Mouse (Mus musculus): Measurements from ENCODE around the gene Vac14.
"Not testable (repeated sequence)": the region's sequence is repeated elsewhere in the genome, so short reads cannot be mapped to it uniquely, and the experiment has no call there.

The Vac14 gene

DNA sequence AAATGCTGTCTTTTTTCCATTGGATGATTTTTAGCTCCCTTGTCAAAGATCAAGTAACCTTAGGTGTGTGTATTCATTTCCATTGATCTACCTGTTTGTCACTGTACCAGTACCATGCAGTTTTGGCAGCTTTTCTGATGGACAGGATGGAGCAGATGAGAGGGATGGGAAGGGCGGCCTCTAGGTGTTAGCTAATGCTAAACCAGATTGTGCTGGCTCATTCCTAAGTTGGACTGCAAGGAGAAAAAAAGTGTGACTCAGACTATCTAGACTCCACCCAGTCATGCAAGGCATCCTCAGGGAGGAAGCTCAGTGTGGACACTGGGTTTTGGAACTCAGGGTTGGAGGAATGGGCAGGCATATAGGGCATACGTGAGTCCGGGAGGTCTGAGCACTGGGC lies 30.2 kb downstream of the Vac14 start:
- no peak for DNase-seq (ENCODE audit: low spot score)

DNA sequence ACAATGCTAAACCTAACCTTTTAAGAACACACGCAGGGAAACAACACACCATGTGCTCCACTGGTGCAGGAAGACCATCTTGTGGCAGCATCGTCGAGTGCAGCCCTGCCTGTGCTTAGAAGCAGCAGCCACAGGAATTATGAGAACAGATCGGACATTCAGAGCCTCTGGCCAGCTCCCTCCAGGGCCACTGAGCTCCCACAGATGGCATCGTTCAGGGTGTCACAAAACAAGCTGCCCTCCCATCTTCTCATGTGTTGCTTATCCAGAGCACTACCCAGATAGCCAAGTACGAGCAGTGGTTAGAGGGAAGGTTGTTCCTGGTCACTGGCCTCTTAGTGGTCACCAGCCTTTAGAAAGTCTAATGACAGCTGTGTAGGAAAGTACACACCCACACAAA lies 30.9 kb downstream of the Vac14 start:
- no peak for DNase-seq (ENCODE audit: low spot score)

DNA sequence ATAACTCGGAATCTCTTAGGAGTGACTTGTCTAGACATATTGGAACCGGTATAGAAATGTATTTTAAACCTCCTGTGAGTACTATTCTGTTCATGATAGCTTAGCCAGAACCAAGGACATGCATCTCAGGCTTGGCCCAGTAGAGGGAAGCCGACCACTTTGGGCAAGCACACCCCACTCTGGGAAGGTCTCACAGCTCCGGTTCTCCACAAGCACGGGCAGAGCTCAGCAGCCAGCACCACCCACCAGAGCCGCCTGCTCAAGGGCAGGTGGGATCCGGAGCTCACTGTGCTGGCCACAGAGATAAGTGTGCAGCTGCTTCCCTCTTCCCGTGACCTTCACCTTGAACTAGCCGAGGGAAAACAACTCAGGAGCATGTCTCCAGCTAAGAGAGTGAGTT lies 32.5 kb downstream of the Vac14 start:
- peak; percentile 84 for DNase-seq (ENCODE audit: low spot score)

DNA sequence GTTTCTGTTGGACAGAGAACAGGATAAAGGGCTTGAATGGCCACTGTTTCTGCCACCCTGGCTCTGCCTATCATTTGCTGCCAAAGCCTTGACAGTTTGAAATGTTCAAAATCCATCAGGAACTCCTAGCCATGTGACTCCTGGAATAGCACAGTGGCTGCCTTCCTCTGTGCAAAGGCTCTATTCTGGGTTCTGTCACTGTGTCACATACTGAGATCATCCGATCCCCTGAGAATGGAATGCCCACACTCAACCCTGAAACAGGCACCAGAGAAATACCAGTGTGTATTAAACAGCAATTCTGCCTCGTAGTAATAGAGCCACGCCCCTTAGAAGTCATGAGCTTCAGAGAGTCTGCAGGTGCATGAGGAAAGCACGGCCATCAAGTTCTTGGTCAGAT lies 33.5 kb downstream of the Vac14 start:
- DNase-seq (ENCODE audit: low spot score), result no peak

DNA sequence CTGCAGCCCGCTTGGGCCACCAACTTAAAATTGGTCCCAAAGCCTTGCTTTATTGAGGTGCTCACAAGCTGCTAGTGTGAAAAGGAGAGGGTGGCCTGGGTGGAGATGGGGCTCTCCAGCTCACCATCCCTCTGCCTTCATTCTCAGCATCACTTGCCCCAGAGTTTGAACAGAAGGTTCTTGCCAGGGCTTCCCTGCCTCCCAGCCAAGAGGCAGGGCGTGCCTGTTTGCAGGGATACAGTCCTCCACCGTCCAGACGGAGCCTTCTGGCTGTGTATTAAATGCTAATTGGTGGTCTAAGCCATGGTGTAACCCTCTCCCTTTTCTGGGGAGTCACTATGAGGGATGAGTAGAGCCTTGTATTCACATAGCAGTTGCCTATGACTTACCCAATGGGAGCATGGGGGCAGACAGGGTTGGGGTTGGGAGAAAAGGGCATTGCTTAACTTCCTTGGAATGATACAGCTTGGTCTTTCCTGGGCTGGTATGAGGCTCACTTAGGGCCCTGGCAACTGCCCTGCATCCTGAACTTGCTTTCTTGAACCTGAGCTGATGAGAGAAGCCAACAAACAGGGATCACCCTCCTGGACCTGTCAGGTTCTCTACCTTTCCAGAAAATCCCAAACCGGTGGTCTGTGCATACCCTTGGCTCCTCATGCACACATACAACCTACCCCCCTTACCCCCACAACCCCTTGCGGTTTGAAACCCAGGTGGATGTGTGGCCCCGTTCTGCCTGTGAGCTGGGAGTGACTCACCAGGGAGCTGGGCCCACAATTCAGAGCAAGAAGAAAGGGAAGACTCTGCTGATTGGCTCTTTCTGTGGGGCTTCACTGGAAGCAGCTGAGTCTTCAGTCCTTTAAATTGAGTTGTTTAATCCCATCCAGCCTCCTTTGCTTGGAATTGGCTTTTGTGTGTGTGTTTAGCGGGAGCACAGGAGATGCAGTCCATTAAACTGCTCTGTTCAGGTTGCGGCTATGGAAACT lies 36.0 kb downstream of the Vac14 start:
- no peak for DNase-seq (ENCODE audit: low spot score)

DNA sequence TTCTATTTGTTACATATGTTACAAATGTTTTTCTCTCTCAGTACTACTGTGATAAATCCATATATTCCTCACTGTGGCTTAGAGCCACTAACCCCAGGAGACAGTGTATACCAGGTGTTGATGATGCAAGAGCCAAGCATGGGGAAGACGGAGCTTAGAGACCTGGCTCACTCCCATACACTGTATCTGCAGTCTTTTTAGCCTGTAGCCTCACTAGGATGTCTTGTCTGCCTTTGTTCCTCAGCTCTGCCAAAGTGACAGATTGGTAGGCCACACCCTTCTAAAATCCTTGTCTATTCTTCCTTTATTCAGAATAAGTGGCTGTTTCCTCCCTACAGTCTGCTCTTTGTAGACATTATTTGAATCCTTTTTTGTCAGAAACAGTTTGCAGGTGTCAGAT lies 37.4 kb downstream of the Vac14 start:
- no peak for DNase-seq (ENCODE audit: low spot score)

DNA sequence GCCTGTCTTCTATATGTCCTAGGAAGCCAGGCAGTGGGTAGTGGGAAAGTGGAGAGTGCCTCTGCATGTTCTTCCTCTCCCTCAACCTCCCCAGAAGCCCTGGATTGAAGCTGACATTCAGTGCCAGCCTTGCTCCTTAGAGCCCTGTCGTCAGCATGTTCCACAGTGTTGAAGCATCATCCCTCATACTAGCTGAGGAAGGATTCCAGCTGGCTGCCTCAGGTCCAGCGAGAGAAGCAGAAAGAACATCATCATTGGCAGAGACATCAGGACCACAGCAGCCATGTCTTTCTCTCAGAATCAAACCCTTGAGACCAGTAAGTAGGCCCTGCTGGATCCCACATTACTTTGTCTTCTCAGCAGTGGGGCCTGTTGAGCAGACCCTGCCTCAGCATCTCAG lies 39.3 kb downstream of the Vac14 start:
- DNase-seq (ENCODE audit: low spot score), result no peak

DNA sequence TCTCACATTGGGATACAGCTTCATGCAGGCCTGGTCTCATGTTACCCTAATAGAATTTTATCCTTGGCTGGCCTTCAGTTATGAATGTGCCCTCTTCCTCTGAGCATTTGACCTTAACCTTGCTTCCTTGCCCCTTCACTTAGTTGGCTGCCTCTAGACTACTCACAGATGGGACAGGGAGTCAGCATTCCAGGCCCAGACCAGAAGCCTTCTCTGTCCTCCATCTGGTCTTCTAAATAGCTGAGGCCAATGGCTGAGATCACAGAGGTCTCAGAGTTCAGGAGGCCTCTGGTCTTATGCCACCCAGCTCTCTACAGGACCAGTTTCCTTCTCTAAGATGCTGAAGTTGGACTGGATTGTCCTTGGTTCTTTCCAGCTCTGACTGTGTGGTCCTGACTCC lies 41.7 kb downstream of the Vac14 start:
- no peak for DNase-seq (ENCODE audit: low spot score)

DNA sequence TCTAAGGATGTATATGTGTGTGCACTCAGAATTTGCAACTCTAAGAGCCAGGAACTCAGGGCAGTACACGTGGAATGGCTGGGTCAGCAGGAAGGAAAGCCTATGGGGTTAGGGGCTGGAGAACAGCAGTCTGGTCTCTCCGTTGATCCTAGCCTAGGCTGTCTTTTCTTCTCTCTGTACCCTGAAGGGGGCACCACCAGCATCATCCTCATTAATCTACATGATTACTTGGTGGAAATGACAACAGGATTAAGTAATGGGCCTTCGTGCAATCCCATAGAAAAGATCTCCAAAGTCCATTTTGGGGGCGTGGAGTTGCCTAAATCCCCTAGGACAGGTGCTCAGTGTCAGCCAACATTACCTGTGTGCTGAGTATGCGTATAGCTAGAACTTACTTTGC lies 44.2 kb downstream of the Vac14 start:
- DNase-seq (ENCODE audit: low spot score), result no peak

DNA sequence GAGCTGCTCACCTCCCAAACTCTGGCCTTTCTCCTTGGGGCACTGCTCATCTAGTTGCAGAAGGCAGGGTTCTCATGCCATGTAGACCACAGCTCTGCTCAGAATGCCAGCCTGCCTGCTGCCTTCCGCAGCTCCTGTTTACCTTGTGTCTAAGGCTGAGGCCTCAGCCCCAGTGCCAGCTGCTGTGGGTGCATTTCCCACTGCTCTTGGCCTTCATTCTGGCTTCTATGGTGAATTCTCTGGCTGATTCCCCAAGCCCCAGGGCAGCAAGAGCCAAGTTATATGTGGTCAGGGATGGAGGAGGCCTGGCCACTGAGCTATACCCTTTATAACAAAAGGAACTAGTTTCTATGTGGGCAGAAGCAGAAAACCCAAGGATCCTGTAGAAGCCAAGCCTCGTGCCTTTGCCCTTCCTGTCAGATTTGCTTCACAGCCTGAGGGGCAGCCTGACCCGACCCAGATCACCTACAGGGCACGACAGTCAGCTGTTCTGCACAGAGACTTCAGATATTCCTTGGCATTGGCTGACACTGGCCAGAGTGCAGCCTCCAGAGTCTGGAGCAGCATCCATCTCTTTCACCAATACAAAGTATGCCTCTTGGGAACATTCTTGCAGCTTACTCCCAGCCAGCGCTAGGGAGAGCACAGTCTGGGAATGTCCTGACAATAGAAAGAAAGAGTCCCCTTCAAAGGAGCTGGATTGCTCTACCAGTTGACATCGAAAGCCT lies 44.8 kb downstream of the Vac14 start:
- peak; percentile 19 for DNase-seq (ENCODE audit: low spot score)

DNA sequence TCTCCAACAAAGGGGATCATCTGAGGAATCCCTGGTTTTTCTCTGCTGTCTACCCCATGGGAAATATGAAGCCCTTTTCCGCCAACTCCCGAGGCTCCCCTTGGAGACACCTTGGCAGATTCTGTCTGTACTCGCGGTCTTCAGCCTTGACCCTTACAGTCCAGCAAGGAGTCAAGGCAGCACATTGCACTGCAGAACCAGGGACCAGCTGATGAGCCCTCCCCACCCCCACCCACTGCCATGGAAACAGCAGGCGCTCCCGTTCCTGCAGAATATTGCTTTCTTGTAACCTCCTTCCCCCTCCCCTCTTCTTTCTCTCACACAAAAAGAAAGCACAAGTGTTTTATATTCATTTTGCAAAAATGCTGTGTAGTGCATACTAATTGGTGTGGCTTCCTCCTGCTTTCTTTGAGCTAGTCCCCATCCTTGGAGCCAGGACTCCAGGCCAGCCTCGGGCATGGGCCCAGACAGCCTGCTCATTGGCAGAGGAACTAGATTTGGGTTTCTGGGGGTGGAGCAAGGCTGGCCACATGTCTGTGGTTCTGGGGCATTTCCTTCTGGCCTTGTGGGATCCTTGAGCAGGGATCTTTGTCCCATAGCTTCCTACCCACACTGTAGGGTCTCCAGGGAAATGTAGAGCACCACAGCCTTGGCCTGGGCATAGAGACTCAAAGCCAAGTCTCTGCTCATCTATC lies 46.0 kb downstream of the Vac14 start:
- DNase-seq (ENCODE audit: low spot score), result peak; percentile 57

DNA sequence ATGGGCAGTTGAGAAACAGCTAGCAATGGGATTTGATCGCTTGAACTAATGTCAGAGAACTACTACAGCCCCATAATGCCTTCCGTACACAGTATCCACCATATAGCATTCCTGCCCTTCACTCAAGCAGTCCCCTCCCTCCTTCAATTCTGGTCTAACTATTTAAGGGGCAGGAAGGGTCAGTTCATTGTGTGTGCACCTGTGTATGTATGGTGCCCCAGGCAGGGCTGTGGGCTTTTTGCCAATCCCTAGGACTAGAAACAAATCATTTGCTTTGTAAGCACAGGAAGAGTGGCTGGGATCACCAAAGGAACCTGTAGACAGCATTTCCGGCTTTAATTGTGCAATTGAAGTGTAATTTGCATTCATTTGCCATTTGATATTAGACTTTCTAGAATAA lies 46.6 kb downstream of the Vac14 start:
- no peak for DNase-seq (ENCODE audit: low spot score)

DNA sequence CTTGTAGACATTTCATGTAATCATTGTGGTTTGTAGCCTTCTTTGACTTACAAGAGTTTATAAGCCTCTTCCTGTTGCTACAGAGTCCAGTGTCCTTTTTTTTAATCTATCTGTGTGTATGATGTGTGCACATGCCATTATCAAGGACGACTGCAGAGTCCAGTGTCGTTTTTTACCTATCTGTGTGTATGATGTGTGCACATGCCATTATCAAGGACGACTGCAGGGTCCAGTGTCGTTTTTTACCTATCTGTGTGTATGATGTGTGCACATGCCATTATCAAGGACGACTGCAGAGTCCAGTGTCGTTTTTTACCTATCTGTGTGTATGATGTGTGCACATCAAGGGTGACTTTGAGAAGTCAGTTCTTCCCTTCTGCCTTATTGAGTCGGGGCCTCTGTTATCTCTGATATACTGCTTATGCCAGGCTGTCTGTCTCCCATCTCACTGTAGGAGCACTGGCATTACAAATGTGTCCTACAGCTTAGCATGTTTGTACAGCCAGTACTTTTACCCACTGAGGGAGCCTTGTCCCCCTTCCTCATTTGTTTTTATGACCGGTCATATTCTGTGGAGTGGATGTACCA lies 49.3 kb downstream of the Vac14 start:
- DNase-seq (ENCODE audit: low spot score), result not testable (repeated sequence)

DNA sequence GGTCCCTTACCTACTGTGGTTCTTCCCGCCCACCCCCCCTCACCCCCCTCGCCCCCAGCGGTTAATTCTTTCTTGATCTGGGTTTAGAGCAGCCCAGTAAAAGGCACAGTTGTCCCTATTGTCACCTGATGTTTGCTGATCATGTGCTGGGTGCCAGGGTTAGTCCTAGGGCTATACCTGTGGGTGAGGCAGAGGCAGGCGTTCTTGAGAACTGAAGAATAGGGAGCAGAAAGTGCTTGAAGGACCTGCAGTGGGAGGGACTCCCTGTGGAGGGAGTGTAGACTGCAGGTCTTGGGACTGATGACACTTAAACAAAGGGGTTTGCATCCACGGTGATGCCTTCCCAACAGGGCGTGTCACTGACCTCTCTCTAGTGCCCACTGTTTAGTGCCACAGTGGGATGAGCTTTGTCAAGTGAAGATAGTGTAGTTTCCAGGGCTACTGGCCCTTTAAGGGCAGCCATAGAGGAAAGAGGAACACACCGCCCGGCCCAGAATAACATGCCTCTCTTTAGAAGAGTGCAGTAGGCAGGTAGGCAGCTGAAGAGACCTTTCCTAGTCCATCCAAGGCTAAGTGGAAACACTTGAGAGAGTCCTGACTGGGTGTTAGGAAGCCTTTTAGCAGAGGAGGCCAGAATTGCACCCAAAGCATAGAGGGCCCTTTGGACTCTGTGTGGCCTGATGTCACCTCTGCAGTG lies 51.7 kb downstream of the Vac14 start:
- no peak for DNase-seq (ENCODE audit: low spot score)

DNA sequence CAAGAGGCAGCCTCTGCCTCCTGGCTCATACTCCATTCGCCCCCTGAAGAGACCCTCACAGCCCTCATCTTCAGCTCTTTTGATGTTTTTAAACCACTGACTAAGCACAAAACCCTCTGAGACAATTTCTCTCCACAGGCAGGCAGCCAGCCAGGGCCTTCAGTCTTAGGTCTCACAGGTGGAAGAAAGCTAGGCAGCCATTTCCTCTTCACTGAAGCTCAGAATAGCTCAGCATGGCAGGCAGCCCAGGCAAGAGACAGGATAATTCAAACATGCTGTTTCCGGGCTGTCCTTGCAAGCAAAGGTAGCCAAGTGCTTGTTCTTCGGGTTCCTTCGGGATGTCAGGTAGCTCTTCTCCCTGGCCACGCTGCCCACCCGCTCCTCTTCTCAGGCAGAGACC lies 52.9 kb downstream of the Vac14 start:
- no peak for DNase-seq (ENCODE audit: low spot score)

DNA sequence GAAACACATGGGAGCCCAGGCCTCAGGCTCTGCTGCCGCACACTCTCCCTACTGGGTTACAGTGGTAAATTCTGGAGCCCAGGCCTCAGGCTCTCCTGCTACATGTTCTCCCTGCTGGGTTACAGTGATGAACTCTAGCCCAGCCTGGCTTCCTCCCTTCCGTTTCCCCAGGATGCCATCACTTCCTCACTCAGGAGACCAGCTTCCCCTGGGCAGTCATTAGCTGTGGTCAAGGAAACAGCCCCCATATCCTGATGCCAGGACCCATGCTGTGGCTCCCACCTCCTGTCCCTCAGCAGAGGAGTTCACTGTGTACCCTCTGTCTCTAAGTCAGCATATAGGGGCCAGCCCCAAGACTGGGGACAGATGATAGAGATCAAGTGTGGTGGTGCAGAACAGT lies 53.7 kb downstream of the Vac14 start:
- DNase-seq (ENCODE audit: low spot score), result no peak

DNA sequence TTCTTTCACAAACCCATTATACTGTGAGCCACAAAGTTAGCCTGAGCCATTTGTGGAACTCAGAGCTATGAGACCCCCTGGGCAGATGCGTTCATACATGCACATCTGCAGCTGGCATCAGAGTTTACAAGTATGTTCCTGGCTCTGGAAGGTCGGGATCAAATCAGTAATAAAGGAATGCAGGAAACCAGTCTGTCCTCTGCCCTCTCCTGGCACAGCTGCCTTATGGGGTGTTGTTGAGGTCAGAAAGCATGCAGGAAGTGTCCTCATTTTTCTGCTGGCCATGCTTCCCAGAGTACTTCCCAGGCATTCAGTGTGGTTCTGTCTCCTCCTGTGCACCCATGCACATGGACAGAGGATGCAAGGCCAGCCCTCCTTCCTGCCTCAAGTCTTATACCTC lies 54.8 kb downstream of the Vac14 start:
- DNase-seq (ENCODE audit: low spot score), result no peak

DNA sequence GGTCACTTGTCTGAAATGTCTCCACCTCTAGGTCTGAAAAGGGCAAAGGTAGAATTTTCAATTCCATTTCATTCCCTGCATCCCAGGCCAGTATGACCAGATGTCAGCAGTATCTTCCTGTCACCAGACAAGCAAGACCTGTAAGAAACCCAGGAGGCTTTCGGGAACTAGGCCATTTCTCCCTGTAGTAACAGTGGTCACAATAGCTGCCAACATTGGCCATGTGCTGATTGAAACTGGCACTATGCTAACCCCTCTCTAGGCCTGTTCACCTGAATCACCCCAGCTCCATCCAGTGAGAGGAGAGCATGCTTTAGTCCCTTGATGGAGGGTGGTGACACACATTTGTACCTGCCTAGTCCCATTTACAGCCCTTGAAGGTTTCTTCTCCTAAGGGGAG lies 56.2 kb downstream of the Vac14 start:
- DNase-seq (ENCODE audit: low spot score), result no peak

DNA sequence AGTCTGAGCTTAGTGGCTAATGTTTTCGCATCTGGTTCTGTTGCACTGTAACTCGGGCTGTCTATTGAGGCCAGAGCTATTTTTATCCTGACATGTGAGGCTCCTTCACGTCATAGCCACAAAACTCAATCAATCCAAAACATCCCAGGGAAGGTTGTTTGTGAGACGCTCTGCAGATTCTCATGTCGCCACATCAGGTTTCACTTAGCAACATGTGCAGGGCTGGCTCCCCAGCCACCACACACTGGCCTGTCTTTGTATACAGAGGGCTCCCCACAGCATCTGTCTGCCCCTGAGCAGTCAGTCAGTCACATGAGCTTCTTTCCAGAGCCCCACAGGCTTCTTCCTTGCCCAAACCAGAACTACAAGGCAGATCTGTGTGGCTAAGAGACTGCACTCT lies 58.3 kb downstream of the Vac14 start:
- no peak for DNase-seq (ENCODE audit: low spot score)

DNA sequence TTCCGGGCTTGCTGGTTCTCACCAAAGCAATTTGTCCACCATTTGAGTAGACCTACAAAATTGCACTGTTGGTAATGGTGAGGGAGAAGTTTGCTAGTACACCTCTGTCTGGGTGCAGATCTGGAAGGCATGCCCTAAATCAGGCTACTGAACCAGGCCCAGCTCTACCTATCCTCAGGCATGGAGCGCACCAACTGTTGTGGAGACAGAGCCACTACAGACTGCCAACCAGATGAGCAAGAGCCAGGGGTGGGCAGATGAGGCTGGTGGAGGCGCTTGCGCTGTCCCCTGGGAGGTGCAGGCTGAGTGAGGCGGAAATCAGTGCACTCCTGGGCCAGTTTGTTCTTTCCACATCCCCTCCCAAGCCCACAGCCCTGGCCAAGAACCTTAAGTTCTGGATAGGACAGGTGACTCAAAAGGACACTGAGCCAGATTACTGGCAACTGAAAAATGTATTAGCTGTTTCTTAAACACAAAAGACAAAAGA lies 58.8 kb downstream of the Vac14 start:
- DNase-seq (ENCODE audit: low spot score), result no peak

DNA sequence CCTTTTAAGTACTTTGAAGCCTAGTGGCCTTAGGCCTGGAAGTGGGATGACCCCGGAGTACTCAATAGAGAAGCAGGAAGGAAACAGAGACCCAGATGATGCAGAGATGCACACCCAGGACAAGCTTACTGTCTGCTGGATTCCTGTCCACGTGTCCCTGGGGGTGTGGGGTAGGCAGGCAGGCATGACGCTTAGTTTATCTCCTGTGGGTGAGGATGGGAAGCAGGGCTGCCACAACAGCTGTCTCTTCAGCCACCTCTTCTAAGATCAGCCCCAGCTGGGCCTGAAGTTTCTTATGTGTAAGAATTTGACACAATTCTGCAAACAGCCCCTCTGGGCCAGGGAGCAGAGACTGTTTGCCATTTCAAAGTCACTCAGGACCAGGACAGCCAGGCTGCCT lies 60.6 kb downstream of the Vac14 start:
- no peak for DNase-seq (ENCODE audit: low spot score)

DNA sequence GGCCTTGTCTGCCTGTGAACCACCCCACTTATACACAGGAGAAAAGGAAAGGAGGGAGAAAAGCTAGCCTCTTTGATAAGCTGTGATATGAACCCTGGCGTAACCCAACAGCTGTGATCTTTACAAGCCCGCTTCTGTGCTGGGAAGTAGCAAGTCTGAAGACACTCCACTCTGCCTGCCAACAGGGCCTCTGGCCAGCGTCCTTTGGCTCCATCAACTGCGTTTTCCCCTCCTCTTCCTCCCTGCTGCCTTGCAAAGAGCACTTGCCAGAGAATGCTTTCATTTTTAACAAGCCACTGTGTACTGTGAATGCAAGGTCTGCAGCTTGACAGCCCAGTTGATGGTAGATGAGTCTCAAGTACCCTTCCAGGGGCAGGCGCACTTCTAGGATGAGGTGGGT lies 69.3 kb downstream of the Vac14 start:
- peak; percentile 56 for DNase-seq (ENCODE audit: low spot score)
